Mouse (Mus musculus): ENCODE measurements around the gene Alg2.

DNA sequence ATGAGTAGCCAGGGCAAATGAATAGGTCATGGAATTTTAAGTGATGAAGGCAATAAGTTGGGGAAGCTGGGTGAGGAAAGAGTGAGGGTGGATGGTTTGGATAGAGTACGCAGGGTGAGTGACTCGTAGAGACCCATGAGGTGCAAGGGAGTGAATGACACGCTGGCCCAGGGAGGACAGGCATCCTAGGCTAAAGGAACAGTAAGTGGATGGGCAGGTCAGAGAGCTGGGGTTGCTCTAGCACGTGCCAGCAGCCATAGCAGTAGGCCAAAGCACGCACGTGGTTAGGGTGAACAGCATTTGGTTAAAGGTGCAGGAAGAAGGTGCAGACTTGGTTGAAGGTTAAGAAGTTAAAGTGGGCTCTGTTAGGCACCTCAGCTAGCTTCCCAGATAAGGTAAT lies 3.4 kb upstream of the Alg2 start:
- no peak for TF ChIP-seq CTCF (IDR thresholded peaks at IDR 0.05)
- TF ChIP-seq POLR2A (IDR thresholded peaks at IDR 0.05; ENCODE audit: insufficient read depth, low read depth, low read length), result no peak
